Mouse (Mus musculus) intestine, postnatal 0 days (tissue): ENCODE data around the gene Cdk5. TPM values are rescaled to one million over a fixed set of nuclear protein-coding genes. Genes with fewer than 3 reads are reported as not detected.
"Not testable (repeated sequence)": the region's sequence is repeated elsewhere in the genome, so short reads cannot be mapped to it uniquely, and the experiment has no call there.

Experiments
- ATAC-seq: fragments of 200-750 bp; cut with Nextera tagmentation; 2 replicates; pipeline ENCODE4 v1.8.0; 2017; ENCODE audit warnings: mild to moderate bottlenecking, moderate TSS enrichment, moderate library complexity
- H3K27ac ChIP-seq: fragments of 300-500 bp; sonication (generic); 2 replicates; pipeline ENCODE4 v1.5.1; 2014; ENCODE audit warnings: mild to moderate bottlenecking, low read depth, low read length, moderate library complexity
- H3K27me3 ChIP-seq: fragments of 300-500 bp; sonication (generic); replicated peaks from 2 replicates; pipeline ENCODE4 v1.6.1; 2014; ENCODE audit warnings: low read length, mixed read lengths; ENCODE audit not compliant: control insufficient read depth, insufficient read depth
- H3K36me3 ChIP-seq: fragments of 300-500 bp; sonication (generic); 2 replicates; pipeline ENCODE4 v1.6.1; 2014; ENCODE audit warnings: mild to moderate bottlenecking, moderate library complexity; ENCODE audit not compliant: control insufficient read depth, insufficient read depth
- H3K4me1 ChIP-seq: fragments of 300-500 bp; sonication (generic); replicated peaks from 2 replicates; pipeline ENCODE4 v1.6.1; 2014; ENCODE audit warnings: antibody characterized with exemption, low read length, mixed read lengths; ENCODE audit not compliant: control insufficient read depth, insufficient read depth
- H3K4me2 ChIP-seq: fragments of 300-500 bp; sonication (generic); replicated peaks from 2 replicates; pipeline ENCODE4 v1.6.1; 2014; ENCODE audit warnings: low read depth, mild to moderate bottlenecking, moderate library complexity
- H3K4me3 ChIP-seq: fragments of 300-500 bp; sonication (generic); 2 replicates; pipeline ENCODE4 v1.5.1; 2014; ENCODE audit warnings: low read depth, low read length
- H3K9ac ChIP-seq: fragments of 300-500 bp; sonication (generic); 2 replicates; pipeline ENCODE4 v1.6.1; 2014; ENCODE audit warnings: mild to moderate bottlenecking, low read depth, low read length
- H3K9me3 ChIP-seq: fragments of 300-500 bp; sonication (generic); 2 replicates; pipeline ENCODE4 v1.6.1; 2016; ENCODE audit warnings: mixed run types; ENCODE audit not compliant: control insufficient read depth
- CTCF ChIP-seq: sonication (generic); IDR thresholded peaks from 2 replicates; pipeline ENCODE4 v1.5.1; 2016; ENCODE audit warnings: low read depth, mild to moderate bottlenecking, control low read depth, antibody characterized with exemption, moderate library complexity
- WGBS: fragments of 180-500 bp; shearing (Covaris S2); extraction: QIAGEN DNeasy Blood & Tissue Kit; methylation state at CpG from one replicate; pipeline ENCODE4 v1.1.7; 2014; 5-methylcytosine and 5-hydroxymethylcytosine counted together
- polyA plus RNA-seq: library from polyadenylated mRNA; unstranded; fragments of >200 nt; fragmentation: Nextera tagmentation; extraction: Ambion mirVana; gene quantifications from 2 replicates; pipeline ENCODE4 v1.2.1, GENCODE M21; 2015

Cdk5 gene
- polyA plus RNA-seq, 1 experiment from 2014 or later, result 28.4 TPM

DNA sequence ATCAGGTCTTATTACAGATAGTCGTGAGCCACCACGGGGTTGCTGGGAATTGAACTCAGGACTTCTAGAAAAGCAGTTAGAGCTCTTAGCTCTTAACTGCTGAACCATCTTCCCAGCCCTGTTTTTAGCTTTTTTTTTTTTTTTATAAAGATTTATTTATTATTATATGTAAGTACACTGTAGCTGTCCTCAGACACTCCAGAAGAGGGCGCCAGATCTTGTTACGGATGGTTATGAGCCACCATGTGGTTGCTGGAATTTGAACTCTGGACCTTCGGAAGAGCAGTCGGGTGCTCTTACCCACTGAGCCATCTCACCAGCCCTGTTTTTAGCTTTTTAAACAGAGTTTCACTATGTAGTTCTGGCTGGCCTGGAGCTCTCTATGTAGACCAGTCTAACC, 27.1 kb downstream of the Cdk5 start:
- TF ChIP-seq CTCF, result peak; percentile 41
- not testable (repeated sequence) for H3K4me3 ChIP-seq, H3K9me3 ChIP-seq, H3K27ac ChIP-seq, H3K4me2 ChIP-seq, ATAC-seq, H3K4me1 ChIP-seq, H3K27me3 ChIP-seq, H3K9ac ChIP-seq
- 81% methylated on average over 6 of the region's 6 CpGs for WGBS
- peaks cover 15% of the 10 kb centered on the region; the same call in 1 of the 2 replicates for H3K36me3 ChIP-seq

DNA sequence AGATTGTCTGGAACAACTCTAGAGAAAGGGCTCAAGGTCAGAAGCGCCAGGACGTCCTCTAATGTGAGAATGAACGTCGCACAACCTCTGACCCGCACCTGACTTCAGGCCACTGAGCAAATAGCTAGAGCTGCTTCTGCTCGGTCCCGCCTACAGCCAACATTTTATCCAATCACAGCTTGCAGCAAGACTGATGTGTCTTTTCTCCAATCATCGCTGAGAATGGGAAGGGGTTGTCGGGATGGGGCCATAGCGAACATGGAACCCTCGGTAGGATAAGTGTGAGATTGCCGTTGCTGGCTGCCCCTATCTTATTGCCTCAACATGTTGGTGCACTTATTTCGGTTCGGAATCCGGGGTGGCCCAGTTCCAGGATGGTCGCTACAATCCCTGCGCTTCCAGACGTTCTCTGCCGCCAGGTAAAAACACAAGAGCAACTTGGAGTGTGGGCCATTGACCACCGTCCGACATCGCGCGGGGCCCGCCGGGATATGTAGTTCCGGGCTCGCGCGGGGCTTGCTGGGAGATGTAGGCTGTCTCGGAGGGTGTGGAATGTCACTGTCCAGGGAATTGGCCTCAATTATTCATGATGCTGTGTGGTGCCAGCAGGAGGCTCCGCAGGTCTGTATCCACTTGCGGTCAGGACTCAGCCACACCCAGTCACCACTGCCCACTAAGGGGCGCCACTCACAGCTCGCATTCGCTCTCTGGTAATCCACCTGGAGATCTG, 29.0 kb downstream of the Cdk5 start:
- ATAC-seq, result peak; percentile 93
- Histone ChIP-seq H3K27me3 (no peaks in the 10 kb centered on the region), H3K36me3 (no peaks in the 10 kb centered on the region), H3K27ac (peak overlapping the region; percentile 75), H3K9me3 (no peaks in the 10 kb centered on the region), H3K9ac (peak overlapping the region; percentile 46), H3K4me1 (0 out of 2 replicates have a peak, but pooled peaks cover 2% of the 10 kb centered on the region), H3K4me3 (peak overlapping the region; percentile 63), H3K4me2 (peak overlapping the region; percentile 64)
- under 1% methylated on average over 36 of the region's 36 CpGs for WGBS
- peak; percentile 89 for TF ChIP-seq CTCF

DNA sequence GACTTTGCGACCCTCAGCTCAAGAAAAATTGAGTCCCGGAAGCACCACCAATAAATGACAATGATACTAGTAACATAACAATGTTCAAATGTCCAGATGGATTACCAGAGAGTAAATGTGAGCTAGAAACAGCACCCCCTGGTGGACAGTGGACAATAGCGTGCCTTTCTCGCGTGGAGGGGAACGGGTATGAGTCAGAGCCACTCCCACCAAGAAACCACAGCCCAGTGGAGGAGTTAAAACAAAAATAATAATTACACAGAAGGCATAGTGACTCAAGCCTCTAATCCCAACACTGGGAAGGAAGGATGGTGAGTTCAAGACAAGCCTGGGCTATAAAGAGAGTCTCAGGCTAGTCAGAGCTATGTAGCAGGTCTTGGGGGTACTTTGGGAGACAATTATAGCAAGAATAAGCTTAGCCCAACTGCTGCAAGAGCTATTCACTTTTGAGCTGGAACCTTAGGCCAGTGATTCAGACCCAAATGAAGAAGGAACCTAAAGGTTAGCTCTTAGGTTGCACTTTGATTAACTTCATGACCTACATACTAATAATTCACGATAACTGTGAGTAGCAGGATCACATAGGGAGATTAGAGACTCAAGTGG, 29.8 kb downstream of the Cdk5 start, which contains the start of gene Abcb8:
TSS of gene Abcb8 (plus strand) at position 272 of the 606 bp plus-strand sequence.
- TF ChIP-seq CTCF, result peak; percentile 92
- peak within 1 kb of the TSS; percentile 46 for H3K9ac ChIP-seq
- 0 out of 2 replicates have a peak, but pooled peaks cover under 1% of the 10 kb centered on the region for H3K27me3 ChIP-seq
- H3K4me2 ChIP-seq, result peak within 1 kb of the TSS; percentile 64
- no peaks in the 10 kb centered on the region for H3K36me3 ChIP-seq
- peak within 1 kb of the TSS; percentile 63 for H3K4me3 ChIP-seq
- H3K27ac ChIP-seq, result peak within 1 kb of the TSS; percentile 75
- 0 out of 2 replicates have a peak, but pooled peaks cover 2% of the 10 kb centered on the region for H3K4me1 ChIP-seq
- ATAC-seq, result no peak
- 17% methylated on average over 7 of the region's 7 CpGs for WGBS
- H3K9me3 ChIP-seq, result no peaks in the 10 kb centered on the region

DNA sequence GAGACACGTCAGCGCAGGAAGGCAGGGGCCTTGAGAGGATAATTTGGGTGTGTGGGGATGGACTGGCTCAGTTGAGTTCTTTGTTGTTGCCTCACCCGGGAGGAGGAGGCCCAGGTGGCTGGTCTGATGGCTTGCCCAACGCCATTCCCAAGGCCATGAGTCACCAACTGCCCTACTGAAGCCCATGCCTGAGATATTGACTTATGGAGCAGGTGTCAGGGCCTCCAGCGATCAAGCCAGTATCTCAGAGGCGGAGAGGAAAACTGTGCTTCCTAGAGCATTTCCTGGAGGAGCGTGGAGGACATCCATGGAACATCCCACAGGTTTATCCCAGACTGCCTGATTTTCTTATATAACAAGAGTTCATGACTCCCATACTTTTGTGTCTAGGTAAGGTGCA, 30.6 kb downstream of the Cdk5 start:
- no peak overlapping the region for H3K4me3 ChIP-seq
- no peaks in the 10 kb centered on the region for H3K9me3 ChIP-seq
- WGBS, result 43% methylated on average over 7 of the region's 7 CpGs
- H3K4me1 ChIP-seq, result peaks cover 8% of the 10 kb centered on the region
- peak overlapping the region; percentile 23 for H3K27ac ChIP-seq
- H3K4me2 ChIP-seq, result no peak overlapping the region
- no peaks in the 10 kb centered on the region for H3K36me3 ChIP-seq
- no peak for TF ChIP-seq CTCF
- H3K9ac ChIP-seq, result no peak overlapping the region
- ATAC-seq, result peak; percentile 29
- H3K27me3 ChIP-seq, result 0 out of 2 replicates have a peak, but pooled peaks cover 3% of the 10 kb centered on the region

DNA sequence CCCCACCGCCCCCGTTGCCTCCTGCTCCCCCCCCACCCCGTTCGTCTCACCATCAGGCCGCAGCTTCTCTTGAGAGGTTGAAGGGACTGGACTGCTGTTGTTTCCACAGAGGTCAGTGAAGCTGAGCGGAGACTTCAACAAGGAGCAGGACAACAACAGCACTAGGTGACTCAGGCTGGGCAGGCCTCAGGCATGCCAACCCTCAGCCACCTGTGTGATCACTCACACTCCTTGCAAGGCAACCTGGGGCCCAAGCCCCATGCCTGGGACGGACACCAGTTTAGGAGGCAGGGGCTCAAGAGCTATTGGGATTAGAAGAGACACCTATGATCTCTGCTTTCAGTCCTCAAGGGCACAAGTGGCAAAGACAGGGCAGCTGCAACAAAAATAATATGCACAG, 31.5 kb downstream of the Cdk5 start, which contains the start of gene Atg9b:
TSS of gene Atg9b (minus strand) at position 280 of the 400 bp plus-strand sequence.
- Histone ChIP-seq H3K4me3 (no peak within 1 kb of the TSS), H3K4me2 (no peak within 1 kb of the TSS), H3K36me3 (no peaks in the 10 kb centered on the region), H3K27ac (peak within 1 kb of the TSS; percentile 23), H3K27me3 (0 out of 2 replicates have a peak, but pooled peaks cover 5% of the 10 kb centered on the region), H3K9ac (no peak within 1 kb of the TSS), H3K9me3 (no peaks in the 10 kb centered on the region), H3K4me1 (peaks cover 14% of the 10 kb centered on the region)
- no peak for TF ChIP-seq CTCF
- 84% methylated on average over 7 of the region's 7 CpGs for WGBS
- ATAC-seq, result no peak

DNA sequence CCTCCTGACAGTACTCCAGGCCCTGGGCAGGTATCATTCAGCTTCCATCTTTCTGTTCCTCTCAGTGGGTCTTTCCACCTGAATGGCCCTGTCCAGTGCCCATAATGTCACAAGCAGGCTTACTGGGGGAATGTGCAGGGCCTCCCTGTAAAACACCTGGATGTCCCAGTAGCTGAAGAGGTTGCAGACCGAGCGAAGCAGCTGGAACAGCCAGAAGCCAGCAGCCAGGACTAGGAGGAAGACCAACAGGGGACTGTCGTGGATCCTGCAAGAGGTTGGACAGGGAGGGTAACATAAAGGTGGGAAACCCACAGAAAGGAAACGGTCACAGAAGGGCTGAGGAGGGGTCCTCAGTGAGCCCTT, 33.7 kb downstream of the Cdk5 start:
- no peak overlapping the region for H3K4me2 ChIP-seq
- H3K9ac ChIP-seq, result no peak overlapping the region
- H3K4me1 ChIP-seq, result peaks cover 14% of the 10 kb centered on the region
- H3K4me3 ChIP-seq, result no peak overlapping the region
- H3K36me3 ChIP-seq, result no peaks in the 10 kb centered on the region
- 83% methylated on average over 4 of the region's 4 CpGs for WGBS
- 0 out of 2 replicates have a peak, but pooled peaks cover 5% of the 10 kb centered on the region for H3K27me3 ChIP-seq
- TF ChIP-seq CTCF, result no peak
- no peak overlapping the region for H3K27ac ChIP-seq
- no peaks in the 10 kb centered on the region for H3K9me3 ChIP-seq
- no peak for ATAC-seq
